Comparison of ENCODE assay signal across 26 mouse cellular contexts in genomic region chr6:142326598-142326997, GRCm38 (mm10). TPM values are rescaled to one million over a fixed set of nuclear protein-coding genes. Genes with fewer than 3 reads are reported as not detected.
DNase-seq lines count a peak whose midpoint lies in the region; ATAC-seq and TF ChIP-seq lines count a peak whose summit lies in the region.
"Had no signal": no experiment of that assay in that cellular context is flagged by ENCODE, and none has a peak within 500 bp of the region (broad histone marks: within the 10 kb centered on the region; RNA-seq: fewer than 3 reads in every experiment).

No protein-coding gene starts in this region.

- DNase-seq in heart, postnatal 0 days (ENCODE audit: low spot score), result no peak
- no peak for DNase-seq in heart, postnatal 25 days (ENCODE audit: low spot score)
- no peak for DNase-seq in lung, adult 2 months
- no peak for DNase-seq in lung, postnatal 25 days (ENCODE audit: low spot score)
- DNase-seq in G1E (ENCODE audit: low spot score), result no peak
- DNase-seq in left cerebral cortex, adult 2 months (ENCODE audit: extremely low spot score in 1 of 2, low spot score in 2 of 2), result no peak
- no peak for DNase-seq in spleen, postnatal 14 days (ENCODE audit: low spot score in 2 of 2)
- DNase-seq: adrenal gland, adult 8-10 months; cerebellum, postnatal 10 days; forebrain, postnatal 0 days; gastrocnemius, postnatal 36 days; lung, postnatal 36 days; retina, postnatal 1 day; thymus, postnatal 36 days had no signal

- no peak overlapping the region for H3K27ac ChIP-seq in heart, postnatal 0 days (ENCODE audit: low read depth)
- no peak overlapping the region for H3K27ac ChIP-seq in left cerebral cortex, adult 2 months
- H3K27ac ChIP-seq: embryonic facial prominence, embryonic 15.5 days; forebrain, embryonic 10.5 days; hindbrain, embryonic 12.5 days; kidney, embryonic 15.5 days; midbrain, embryonic 10.5 days had no signal

- H3K27me3 ChIP-seq in heart, postnatal 0 days (ENCODE audit: control insufficient read depth, insufficient read depth, low read length), result no peaks in the 10 kb centered on the region
- no peaks in the 10 kb centered on the region for H3K27me3 ChIP-seq in G1E (ENCODE audit: insufficient read depth, low read length)
- H3K27me3 ChIP-seq: embryonic facial prominence, embryonic 15.5 days; hindbrain, embryonic 12.5 days; kidney, embryonic 15.5 days had no signal

- peak; percentile 21; the same call in 1 of the 2 replicates for TF ChIP-seq CTCF in heart, postnatal 0 days (IDR thresholded peaks at IDR 0.05; ENCODE audit: low read depth)
- peak; percentile 15; the same call in 1 of the 2 replicates for TF ChIP-seq CTCF in lung, adult 2 months (IDR thresholded peaks at IDR 0.05; ENCODE audit: insufficient read depth, low read length)
- TF ChIP-seq CTCF in G1E (IDR thresholded peaks at IDR 0.05; ENCODE audit: low read depth, low read length), result no peak
- TF ChIP-seq CTCF in left cerebral cortex, adult 2 months (IDR thresholded peaks at IDR 0.05), result no peak

- no peak for TF ChIP-seq POLR2A in lung, adult 2 months (IDR thresholded peaks at IDR 0.05; ENCODE audit: borderline replicate concordance, extremely low read depth, low read depth, low read length)

- 65% methylated on average over 3 of the region's 3 CpGs for WGBS in heart, postnatal 0 days
- 66% methylated on average over 3 of the region's 3 CpGs for WGBS in lung, adult 2 months

- no peaks in the 10 kb centered on the region for H3K36me3 ChIP-seq in heart, postnatal 0 days (replicated peaks; ENCODE audit: control insufficient read depth, insufficient read depth, low read length)
- no peaks in the 10 kb centered on the region for H3K36me3 ChIP-seq in G1E (replicated peaks)
- H3K36me3 ChIP-seq: embryonic facial prominence, embryonic 15.5 days; forebrain, embryonic 10.5 days; hindbrain, embryonic 12.5 days; kidney, embryonic 15.5 days; midbrain, embryonic 10.5 days had no signal

- H3K4me1 ChIP-seq in heart, postnatal 0 days (ENCODE audit: control insufficient read depth, insufficient read depth), result no peaks in the 10 kb centered on the region
- H3K4me1 ChIP-seq in lung, adult 2 months (ENCODE audit: control insufficient read depth, insufficient read depth, low read length), result no peaks in the 10 kb centered on the region
- H3K4me1 ChIP-seq in G1E (ENCODE audit: insufficient read depth, low read depth, low read length), result peaks cover 42% of the 10 kb centered on the region
- H3K4me1 ChIP-seq: embryonic facial prominence, embryonic 15.5 days; kidney, embryonic 15.5 days had no signal

- no peaks in the 10 kb centered on the region for H3K9me3 ChIP-seq in heart, postnatal 0 days (replicated peaks; ENCODE audit: control insufficient read depth, low read length)
- H3K9me3 ChIP-seq in G1E (replicated peaks), result no peaks in the 10 kb centered on the region
- H3K9me3 ChIP-seq: embryonic facial prominence, embryonic 15.5 days; forebrain, embryonic 10.5 days; hindbrain, embryonic 12.5 days; kidney, embryonic 15.5 days; midbrain, embryonic 10.5 days had no signal

- TF ChIP-seq EP300 in heart, postnatal 0 days (IDR thresholded peaks at IDR 0.05; ENCODE audit: low read depth), result no peak

- H3K9ac ChIP-seq in heart, postnatal 0 days (replicated peaks; ENCODE audit: low read depth, low read length), result no peak overlapping the region
- H3K9ac ChIP-seq: embryonic facial prominence, embryonic 15.5 days; forebrain, postnatal 0 days; hindbrain, embryonic 12.5 days; kidney, embryonic 15.5 days had no signal

- no peak for ATAC-seq in heart, postnatal 0 days (ENCODE audit: insufficient read depth, low read depth)
- peak; percentile 42; the same call in 1 of the 2 replicates for ATAC-seq in G1E (ENCODE audit: extremely low read depth, insufficient number of reproducible peaks, low FRiP score, poor library complexity, severe bottlenecking)
- ATAC-seq in megakaryocyte progenitor cell, adult 5-6 weeks (replicated peaks; ENCODE audit: poor library complexity), result peak; percentile 56; the same call in 1 of the 2 replicates
- ATAC-seq: forebrain, postnatal 0 days; inflammation-experienced regulatory T-cells, adult 6 months had no signal

- intact Hi-C loops in heart, postnatal 25 days (cut with DNase I), result no loop called here
- intact Hi-C loops in left cerebral cortex, adult 2 months (cut with DNase I), result loop anchor here (10.0 kb wide), 1 partner anchor 142 kb away; no protein-coding TSS in a partner anchor

- H3K4me3 ChIP-seq in heart, postnatal 0 days (ENCODE audit: low read depth, low read length), result no peak overlapping the region
- H3K4me3 ChIP-seq in lung, adult 2 months (replicated peaks; ENCODE audit: extremely low read depth, low read depth, low read length), result no peak overlapping the region
- H3K4me3 ChIP-seq in G1E (ENCODE audit: low read depth, low read length), result no peak overlapping the region
- no peak overlapping the region for H3K4me3 ChIP-seq in left cerebral cortex, adult 2 months
- H3K4me3 ChIP-seq: embryonic facial prominence, embryonic 15.5 days; forebrain, embryonic 10.5 days; hindbrain, embryonic 12.5 days; kidney, embryonic 15.5 days; midbrain, embryonic 10.5 days had no signal

- H3K4me2 ChIP-seq in heart, postnatal 0 days (ENCODE audit: low read depth, low read length), result no peak overlapping the region
- H3K4me2 ChIP-seq: embryonic facial prominence, embryonic 15.5 days; hindbrain, embryonic 12.5 days; kidney, embryonic 15.5 days had no signal

RNA-seq across cellular contexts. Expression of gene Slco1a5, which starts 3.8 kb away (rescaled TPM):
- not detected in 2 replicates for total RNA-seq in heart, postnatal 0 days (2014; rRNA removed; ENCODE audit: low replicate concordance)
- not detected in 2 replicates for polyA plus RNA-seq in heart, postnatal 0 days (2015; fragmentation: Nextera tagmentation; extraction: Ambion mirVana)
- not detected for total RNA-seq in heart, postnatal 25 days (2021)
- 0.18 and 0.20 TPM in 2 replicates for polyA plus RNA-seq in lung, adult 2 months (2012; rRNA removed)
- not detected in 2 replicates for total RNA-seq in G1E (2014; fragmentation: Nextera tagmentation)
- total RNA-seq in G1E (2017), result 0.05 TPM in 1 of 2 replicates, not detected in the other
- not detected in 2 replicates for polyA plus RNA-seq in G1E (2012)
- total RNA-seq in megakaryocyte progenitor cell, adult 5-6 weeks (2015), result not detected in 2 replicates
- not detected in 2 replicates for total RNA-seq in megakaryocyte progenitor cell, adult 5-6 weeks (2017)
- not detected for total RNA-seq in left cerebral cortex, adult 2 months (2021)
- total RNA-seq: adrenal gland, adult 8-10 months; gastrocnemius, postnatal 36 days; layer of hippocampus, postnatal 25 days; left cerebral cortex, postnatal 14 days; monocyte, adult 5-6 weeks had no signal
- polyA plus RNA-seq: inflammation-experienced regulatory T-cells, adult 6 months had no signal

RNA-seq across cellular contexts. Expression of gene Pyroxd1, which starts 18.9 kb away (rescaled TPM):
- total RNA-seq in heart, postnatal 0 days (2014; rRNA removed; ENCODE audit: low replicate concordance), result 6.1 and 6.7 TPM in 2 replicates
- 14.7 and 14.8 TPM in 2 replicates for polyA plus RNA-seq in heart, postnatal 0 days (2015; fragmentation: Nextera tagmentation; extraction: Ambion mirVana)
- 10 to 100 TPM in 1 of 2 experiments, 1 to 10 TPM in 1; 8.6 to 10.4 TPM for total RNA-seq in heart, postnatal 25 days (2021)
- polyA plus RNA-seq in lung, adult 2 months (2012; rRNA removed), result 4.1 TPM in 2 replicates
- total RNA-seq in G1E (2014; fragmentation: Nextera tagmentation) (10.9 and 14.9 TPM in 2 replicates), G1E (2017) (18.2 and 18.8 TPM in 2 replicates)
- 2.0 and 2.3 TPM in 2 replicates for polyA plus RNA-seq in G1E (2012)
- total RNA-seq in megakaryocyte progenitor cell, adult 5-6 weeks (2015), result 11.1 and 11.3 TPM in 2 replicates
- total RNA-seq in megakaryocyte progenitor cell, adult 5-6 weeks (2017), result 11.9 and 16.1 TPM in 2 replicates
- 10 to 100 TPM; 14.9 to 16.0 TPM for total RNA-seq in left cerebral cortex, adult 2 months (2021)

RNA-seq across cellular contexts. Expression of gene Iapp, which starts 28.4 kb away (rescaled TPM):
- not detected in 2 replicates for total RNA-seq in heart, postnatal 0 days (2014; rRNA removed; ENCODE audit: low replicate concordance)
- not detected in 2 replicates for polyA plus RNA-seq in heart, postnatal 0 days (2015; fragmentation: Nextera tagmentation; extraction: Ambion mirVana)
- not detected for total RNA-seq in heart, postnatal 25 days (2021)
- polyA plus RNA-seq in lung, adult 2 months (2012; rRNA removed), result 0.15 TPM in 1 of 2 replicates, not detected in the other
- total RNA-seq in G1E (2014; fragmentation: Nextera tagmentation) (not detected in 2 replicates), G1E (2017) (not detected in 2 replicates)
- not detected in 2 replicates for polyA plus RNA-seq in G1E (2012)
- total RNA-seq in megakaryocyte progenitor cell, adult 5-6 weeks (2015), result not detected in 2 replicates
- not detected in 2 replicates for total RNA-seq in megakaryocyte progenitor cell, adult 5-6 weeks (2017)
- total RNA-seq in left cerebral cortex, adult 2 months (2021), result not detected
- total RNA-seq: adrenal gland, adult 8-10 months; forebrain, postnatal 0 days; gastrocnemius, postnatal 36 days; layer of hippocampus, postnatal 25 days; left cerebral cortex, postnatal 14 days; monocyte, adult 5-6 weeks had no signal
- polyA plus RNA-seq: forebrain, embryonic 10.5 days; inflammation-experienced regulatory T-cells, adult 6 months; kidney, embryonic 15.5 days; limb, embryonic 14.5 days; neural tube, embryonic 11.5 days had no signal

Comparison
In these comparisons a context has a peak if more than half of its experiments do, and no peak if none do; other contexts are left out.
1. CTCF ChIP-seq: peak in heart, postnatal 0 days (single experiment) and lung, adult 2 months (single experiment); none in G1E (single experiment) and left cerebral cortex, adult 2 months (single experiment).